Mouse (Mus musculus) forebrain, postnatal 0 days (tissue): ENCODE data around the gene Tnfaip3. TPM values are rescaled to one million over a fixed set of nuclear protein-coding genes. Genes with fewer than 3 reads are reported as not detected.

Experiments used
- ATAC-seq: fragments of 200-750 bp; cut with Nextera tagmentation; 2 replicates; pipeline ENCODE4 v1.8.0; 2017; ENCODE audit warnings: mild to moderate bottlenecking, moderate library complexity
- DNase-seq: peaks from one replicate; pipeline ENCODE4 v3.0.0-alpha.2; 2015
- H3K27ac ChIP-seq: fragments of 300-500 bp; sonication (generic); 2 replicates; pipeline ENCODE4 v1.5.1; 2014; ENCODE audit warnings: low read depth, mild to moderate bottlenecking, antibody characterized with exemption, low read length, moderate library complexity, mixed read lengths
- H3K27me3 ChIP-seq: fragments of 300-500 bp; sonication (generic); 2 replicates; pipeline ENCODE4 v1.6.1; 2014; ENCODE audit warnings: mild to moderate bottlenecking, low read length, mixed read lengths; ENCODE audit not compliant: insufficient read depth
- H3K36me3 ChIP-seq: fragments of 300-500 bp; sonication (generic); 2 replicates; pipeline ENCODE4 v1.6.1; 2014; ENCODE audit warnings: mild to moderate bottlenecking, moderate library complexity; ENCODE audit not compliant: insufficient read depth
- H3K4me1 ChIP-seq: fragments of 300-500 bp; sonication (generic); 2 replicates; pipeline ENCODE4 v1.6.1; 2014; ENCODE audit warnings: antibody characterized with exemption; ENCODE audit not compliant: insufficient read depth
- H3K4me2 ChIP-seq: fragments of 300-500 bp; sonication (generic); 2 replicates; pipeline ENCODE4 v1.6.1; 2014; ENCODE audit warnings: low read depth, mild to moderate bottlenecking, moderate library complexity
- H3K4me3 ChIP-seq: fragments of 300-500 bp; sonication (generic); 2 replicates; pipeline ENCODE4 v1.5.1; 2014; ENCODE audit warnings: low read depth, low read length, mixed read lengths
- H3K9ac ChIP-seq: fragments of 300-500 bp; sonication (generic); 2 replicates; pipeline ENCODE4 v1.6.1; 2014; ENCODE audit warnings: mild to moderate bottlenecking
- H3K9me3 ChIP-seq: fragments of 300-500 bp; sonication (generic); 2 replicates; pipeline ENCODE4 v1.6.1; 2016; ENCODE audit warnings: low read length
- CTCF ChIP-seq: sonication (generic); IDR thresholded peaks from 2 replicates; pipeline ENCODE4 v1.5.1; 2016; ENCODE audit warnings: antibody characterized with exemption, control low read depth, low read depth
- WGBS: fragments of 180-500 bp; shearing (Covaris S2); extraction: QIAGEN DNeasy Blood & Tissue Kit; methylation state at CpG from one replicate; pipeline ENCODE4 v1.1.7; 2014; 5-methylcytosine and 5-hydroxymethylcytosine counted together
- polyA plus RNA-seq: library from polyadenylated mRNA; unstranded; fragments of >200 nt; fragmentation: Nextera tagmentation; extraction: Ambion mirVana; gene quantifications from 2 replicates; pipeline ENCODE4 v1.2.1, GENCODE M21; 2015
- total RNA-seq: library from RNA; depleted of rRNA; stranded (reverse); fragments of >200 nt; gene quantifications from 2 replicates; pipeline ENCODE4 v1.2.3, GENCODE M21; 2014

Tnfaip3 gene
- total and polyA plus RNA-seq, 2 experiments from 2014 or later: 1.2 to 3.5 TPM

DNA sequence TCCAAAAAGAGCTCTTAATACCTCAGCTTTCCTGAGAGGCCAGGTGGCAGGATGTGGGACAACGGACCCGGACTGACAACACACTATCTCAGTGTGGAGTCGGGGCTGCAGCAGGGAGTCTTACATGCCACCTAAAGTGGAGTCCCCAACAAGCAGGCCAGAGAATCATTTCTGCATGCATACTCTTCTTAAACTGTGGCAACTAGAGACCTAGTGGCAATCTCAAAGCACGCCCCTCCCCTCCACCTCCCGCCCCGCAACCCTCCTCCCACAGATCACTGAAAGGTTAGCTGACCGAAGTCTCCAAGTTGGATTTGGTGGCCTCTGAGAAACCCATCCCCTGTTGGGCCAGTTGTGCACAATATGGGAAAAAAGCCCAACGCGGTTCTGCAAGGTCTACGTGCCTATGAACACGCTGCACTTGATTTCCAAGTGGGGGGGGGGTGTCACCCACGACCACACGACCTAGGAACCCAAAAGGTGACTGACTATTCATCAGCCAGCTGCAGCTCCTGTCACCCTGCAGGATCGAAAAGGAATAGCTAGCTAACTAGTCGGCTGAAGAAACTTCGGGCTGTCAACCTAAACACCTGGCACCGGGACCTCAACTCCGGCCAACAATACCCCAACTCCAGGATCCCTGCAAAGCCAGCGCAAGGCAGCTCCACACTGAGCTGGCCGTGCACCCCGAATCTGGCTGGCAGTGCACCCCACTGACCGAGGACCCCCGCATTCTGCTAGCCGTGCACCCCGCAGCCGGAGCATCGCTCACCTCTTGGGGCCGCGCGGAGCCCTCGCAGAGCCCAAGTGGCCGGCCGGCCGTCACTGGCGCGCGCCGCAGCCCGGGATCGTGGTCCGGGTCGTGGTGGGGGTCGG lies 838 bp downstream of the Tnfaip3 start:
- TF ChIP-seq CTCF: peak; percentile 46; the same call in 1 of the 2 replicates
- Histone ChIP-seq H3K9me3 (no peaks in the 10 kb centered on the region), H3K27me3 (no peaks in the 10 kb centered on the region), H3K27ac (no peak overlapping the region), H3K4me2 (peak overlapping the region; percentile 91), H3K4me3 (peak overlapping the region; percentile 87), H3K9ac (peak overlapping the region; percentile 77), H3K4me1 (0 out of 2 replicates have a peak, but pooled peaks cover 6% of the 10 kb centered on the region), H3K36me3 (no peaks in the 10 kb centered on the region)
- DNase-seq (peak; percentile 30), ATAC-seq (peak; percentile 44; the same call in 1 of the 2 replicates)
- 1% methylated on average over 43 of the region's 43 CpGs for WGBS

DNA sequence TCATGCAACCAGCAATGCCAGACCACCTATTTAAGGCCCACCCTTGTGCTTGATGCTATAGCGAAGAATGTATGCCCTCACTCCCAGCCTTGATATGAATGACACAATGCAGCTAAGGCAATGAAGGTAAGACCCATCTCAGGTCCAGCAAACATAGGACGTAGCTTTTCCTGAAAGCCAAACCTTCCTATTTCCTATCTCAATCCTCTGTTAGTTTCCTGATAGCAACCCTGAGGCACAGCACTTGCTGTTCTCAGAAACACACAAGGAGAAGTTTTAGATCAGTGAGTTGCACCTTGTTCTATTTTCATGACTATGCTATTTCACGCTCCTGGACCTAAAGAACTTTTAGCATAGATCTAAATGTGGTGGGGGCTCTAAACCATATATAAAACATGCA lies 2.1 kb downstream of the Tnfaip3 start:
- ATAC-seq: no peak
- WGBS: 90% methylated on average over 3 of the region's 3 CpGs
- Histone ChIP-seq H3K27ac (no peak overlapping the region), H3K9ac (no peak overlapping the region), H3K4me1 (0 out of 2 replicates have a peak, but pooled peaks cover 6% of the 10 kb centered on the region), H3K36me3 (no peaks in the 10 kb centered on the region), H3K4me2 (no peak overlapping the region), H3K4me3 (no peak overlapping the region), H3K9me3 (no peaks in the 10 kb centered on the region), H3K27me3 (no peaks in the 10 kb centered on the region)
- no peak for TF ChIP-seq CTCF
- no peak for DNase-seq

DNA sequence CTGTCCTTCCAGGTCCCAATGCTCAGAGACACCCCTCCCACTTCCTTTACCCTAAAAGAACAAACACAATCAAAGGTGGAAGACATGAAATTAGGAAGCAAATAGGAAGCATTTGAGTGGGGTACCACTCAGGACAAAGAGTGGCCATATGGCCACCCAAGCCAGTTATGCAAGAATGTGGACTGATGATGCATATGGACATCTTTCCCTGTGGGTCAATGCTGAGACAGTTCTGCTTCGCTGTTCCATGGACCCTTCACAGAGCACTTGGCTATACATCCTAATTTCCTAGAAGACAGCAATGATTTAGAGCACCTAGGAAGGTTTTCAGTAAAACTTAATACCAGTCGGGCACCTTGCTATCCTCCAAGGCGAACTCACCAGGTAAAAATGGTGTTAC lies 2.8 kb downstream of the Tnfaip3 start:
- no peak for TF ChIP-seq CTCF
- no peak for DNase-seq
- H3K4me3 ChIP-seq: no peak overlapping the region
- no peaks in the 10 kb centered on the region for H3K36me3 ChIP-seq
- H3K9ac ChIP-seq: no peak overlapping the region
- no peak overlapping the region for H3K27ac ChIP-seq
- ATAC-seq: no peak
- no peaks in the 10 kb centered on the region for H3K27me3 ChIP-seq
- H3K4me2 ChIP-seq: no peak overlapping the region
- 95% methylated on average over 3 of the region's 3 CpGs for WGBS
- H3K4me1 ChIP-seq: 0 out of 2 replicates have a peak, but pooled peaks cover 6% of the 10 kb centered on the region
- H3K9me3 ChIP-seq: no peaks in the 10 kb centered on the region

DNA sequence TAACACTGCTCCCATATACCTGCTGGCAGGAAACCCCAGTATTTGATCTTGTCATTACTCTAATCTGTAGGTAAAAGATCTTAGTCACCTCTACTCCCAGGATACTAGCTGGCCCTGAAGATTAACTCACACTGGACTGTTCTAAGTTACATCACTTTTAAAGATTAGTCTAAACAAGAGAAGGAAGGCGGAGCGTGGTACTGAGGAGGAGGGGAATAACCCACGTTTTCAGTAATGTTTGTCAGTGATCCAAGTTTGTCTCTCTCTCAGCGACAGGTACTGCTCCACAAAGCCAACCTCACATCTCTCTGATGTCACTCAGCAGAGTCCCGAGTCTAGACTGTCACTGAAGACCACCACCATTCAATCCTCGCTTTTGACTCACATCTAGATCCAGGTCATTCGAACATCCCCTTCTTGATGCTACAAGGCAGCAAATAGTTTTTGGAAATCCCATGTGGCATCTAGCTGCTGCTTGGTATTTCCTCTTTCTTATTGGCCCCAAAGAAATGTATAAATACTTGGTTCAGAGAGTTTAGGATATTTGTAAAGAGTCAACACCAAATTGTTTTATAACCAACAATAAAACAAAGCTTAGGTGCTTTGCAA lies 3.5 kb downstream of the Tnfaip3 start:
- DNase-seq (no peak), ATAC-seq (no peak)
- Histone ChIP-seq H3K36me3 (peaks cover 3% of the 10 kb centered on the region; the same call in 1 of the 2 replicates), H3K9ac (no peak overlapping the region), H3K9me3 (no peaks in the 10 kb centered on the region), H3K4me2 (no peak overlapping the region), H3K4me3 (no peak overlapping the region), H3K4me1 (0 out of 2 replicates have a peak, but pooled peaks cover 6% of the 10 kb centered on the region), H3K27me3 (no peaks in the 10 kb centered on the region), H3K27ac (no peak overlapping the region)
- WGBS: 84% methylated on average over 7 of the region's 7 CpGs
- TF ChIP-seq CTCF: no peak

DNA sequence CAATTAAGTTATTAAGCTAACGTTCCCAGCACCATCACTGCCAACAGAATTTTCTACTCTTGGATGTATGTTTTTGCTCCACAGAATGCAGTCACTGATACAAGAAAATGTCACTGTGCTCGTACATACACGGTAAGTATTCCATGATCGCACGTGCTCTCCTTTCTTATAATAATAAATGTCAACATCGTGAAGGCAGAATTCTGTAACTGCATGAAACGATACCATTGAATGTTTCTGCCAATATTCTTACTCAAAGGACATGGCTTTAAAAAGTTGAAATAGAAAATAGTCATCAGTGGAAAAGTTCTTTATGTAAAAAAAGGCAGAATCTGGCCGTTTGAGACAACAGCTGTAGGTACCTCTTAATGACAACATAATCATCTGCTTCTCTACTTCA lies 5.0 kb downstream of the Tnfaip3 start:
- H3K9ac ChIP-seq: no peak overlapping the region
- H3K4me3 ChIP-seq: no peak overlapping the region
- 81% methylated on average over 8 of the region's 8 CpGs for WGBS
- ATAC-seq (no peak), DNase-seq (no peak)
- no peak for TF ChIP-seq CTCF
- no peaks in the 10 kb centered on the region for H3K27me3 ChIP-seq
- 0 out of 2 replicates have a peak, but pooled peaks cover 6% of the 10 kb centered on the region for H3K4me1 ChIP-seq
- H3K9me3 ChIP-seq: no peaks in the 10 kb centered on the region
- H3K27ac ChIP-seq: no peak overlapping the region
- H3K4me2 ChIP-seq: no peak overlapping the region
- peaks cover 11% of the 10 kb centered on the region for H3K36me3 ChIP-seq

DNA sequence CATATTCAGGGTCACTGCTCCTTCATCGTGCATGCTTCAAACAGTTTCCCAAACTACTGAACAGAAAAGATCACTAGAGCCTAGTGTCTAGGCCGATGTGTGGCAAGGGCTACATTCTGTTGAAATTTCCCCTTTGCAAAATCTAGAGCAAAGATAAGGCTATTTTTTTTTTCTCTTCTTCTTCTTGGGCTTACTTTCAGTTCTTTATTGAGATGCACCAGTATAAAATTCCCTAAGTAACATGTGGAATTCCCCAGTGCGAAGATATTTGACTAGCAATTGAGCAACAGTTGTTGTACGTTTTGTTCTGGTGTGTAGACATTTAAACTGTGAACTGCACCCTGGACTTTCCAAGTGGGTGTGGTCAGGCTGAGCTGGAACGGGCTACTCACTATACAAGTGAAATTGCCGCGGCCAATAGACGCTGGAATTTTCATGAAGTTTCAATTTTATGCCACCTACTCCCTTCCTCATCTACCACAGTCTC lies 6.2 kb downstream of the Tnfaip3 start:
- Histone ChIP-seq H3K4me1 (0 out of 2 replicates have a peak, but pooled peaks cover 1% of the 10 kb centered on the region), H3K27ac (no peak overlapping the region), H3K27me3 (no peaks in the 10 kb centered on the region), H3K36me3 (peaks cover 23% of the 10 kb centered on the region), H3K4me2 (no peak overlapping the region), H3K9ac (no peak overlapping the region), H3K4me3 (no peak overlapping the region), H3K9me3 (no peaks in the 10 kb centered on the region)
- no peak for ATAC-seq
- no peak for TF ChIP-seq CTCF
- no peak for DNase-seq
- 81% methylated on average over 8 of the region's 8 CpGs for WGBS

DNA sequence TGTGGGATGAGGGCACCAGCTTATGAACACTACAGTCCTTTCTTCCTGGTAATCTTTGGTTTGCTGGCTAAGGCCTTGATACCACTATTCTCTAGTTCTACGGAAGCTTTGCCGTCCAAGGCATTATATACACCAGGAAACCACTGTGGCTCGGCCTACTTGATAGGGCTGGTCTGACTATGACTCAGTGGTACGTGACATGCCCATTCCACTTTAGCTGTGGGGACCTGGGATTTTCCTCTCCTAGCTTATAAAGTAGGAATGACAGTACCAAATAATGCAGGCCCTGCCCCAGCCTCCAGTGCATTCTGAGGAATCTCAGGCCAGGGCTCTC lies 6.9 kb downstream of the Tnfaip3 start:
- TF ChIP-seq CTCF: no peak
- 97% methylated on average over 4 of the region's 4 CpGs for WGBS
- no peak for ATAC-seq
- peaks cover 27% of the 10 kb centered on the region for H3K36me3 ChIP-seq
- no peak overlapping the region for H3K27ac ChIP-seq
- no peaks in the 10 kb centered on the region for H3K4me1 ChIP-seq
- H3K4me2 ChIP-seq: no peak overlapping the region
- no peaks in the 10 kb centered on the region for H3K9me3 ChIP-seq
- H3K27me3 ChIP-seq: no peaks in the 10 kb centered on the region
- H3K4me3 ChIP-seq: no peak overlapping the region
- DNase-seq: no peak
- H3K9ac ChIP-seq: no peak overlapping the region
